Comparison of ENCODE assay signal across 9 mouse cellular contexts in the genomic region with DNA sequence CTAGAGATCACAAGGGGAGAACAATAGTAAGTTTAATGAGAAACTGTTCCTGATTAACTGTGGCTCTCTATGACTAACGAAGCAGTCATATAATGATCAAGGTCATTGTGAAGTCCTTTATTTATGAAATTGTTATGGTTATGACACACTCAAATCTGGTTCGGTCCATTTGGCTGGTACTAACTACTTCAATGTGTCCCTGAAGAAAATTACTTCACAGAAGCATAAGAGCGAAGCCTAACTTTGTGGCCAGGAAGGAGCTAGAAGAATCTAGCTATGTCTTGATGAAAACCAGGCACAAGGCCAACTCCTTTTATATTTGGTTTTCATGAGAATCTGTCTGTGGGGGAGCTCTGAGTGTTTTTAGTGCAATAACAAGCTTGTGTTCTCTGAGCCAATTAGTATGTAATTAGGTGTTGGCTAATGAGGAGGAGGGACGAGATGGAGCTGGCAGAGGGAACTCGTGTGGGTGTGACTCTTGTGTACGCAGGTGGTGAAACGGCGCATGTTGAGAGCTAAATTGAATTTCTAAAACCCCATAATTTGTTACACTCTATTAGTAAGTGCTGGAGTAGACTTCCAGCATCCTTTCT.
DNase-seq lines count a peak whose midpoint lies in the region; TF ChIP-seq lines count a peak whose summit lies in the region.
"Had no signal": no experiment of that assay in that cellular context is flagged by ENCODE, and none has a peak within 500 bp of the region (broad histone marks: within the 10 kb centered on the region; RNA-seq: fewer than 3 reads in every experiment).

No protein-coding gene starts in this region.

- H3K4me1 ChIP-seq in cerebellum, adult 2 months (ENCODE audit: control insufficient read depth, insufficient read depth, low read length): no peaks in the 10 kb centered on the region
- H3K4me1 ChIP-seq: lung, embryonic 15.5 days had no signal

- WGBS in cerebellum, adult 2 months: 45% methylated on average over 8 of the region's 8 CpGs

- no peak for TF ChIP-seq POLR2A in cerebellum, adult 2 months (IDR thresholded peaks at IDR 0.05; ENCODE audit: borderline replicate concordance, insufficient read depth, low read length)

- DNase-seq in cerebellum, postnatal 10 days: peak; percentile 11 to 21
- DNase-seq in cerebellum, adult 2 months: no peak
- DNase-seq in brain, adult 2 months (ENCODE audit: low read depth, low spot score): peak; percentile 87
- DNase-seq in hindlimb bud, embryonic 11.5 days (ENCODE audit: extremely low spot score, low read depth, low spot score): peak; percentile 22
- peak; percentile 1 for DNase-seq in left cerebral cortex, postnatal 4 days
- no peak for DNase-seq in adipocyte (ENCODE audit: low spot score)
- no peak for DNase-seq in kidney, adult 18-20 months
- DNase-seq in urinary bladder, adult 18-20 months (ENCODE audit: low spot score in 2 of 2): no peak

- no peaks in the 10 kb centered on the region for H3K27me3 ChIP-seq in cerebellum, adult 2 months (ENCODE audit: control insufficient read depth, insufficient read depth, low read length)
- H3K27me3 ChIP-seq: lung, embryonic 15.5 days had no signal

- H3K27ac ChIP-seq in cerebellum, adult 2 months (ENCODE audit: insufficient read depth, low read length): no peak overlapping the region
- H3K27ac ChIP-seq: lung, embryonic 15.5 days had no signal

- intact Hi-C loops in left cerebral cortex, postnatal 4 days (cut with DNase I): no loop called here

- no peak for TF ChIP-seq CTCF in cerebellum, adult 2 months (IDR thresholded peaks at IDR 0.05; ENCODE audit: borderline replicate concordance, insufficient read depth, low read depth, low read length)

- H3K4me3 ChIP-seq in cerebellum, adult 2 months (replicated peaks; ENCODE audit: insufficient read depth, low read depth, low read length): no peak overlapping the region
- H3K4me3 ChIP-seq: lung, embryonic 15.5 days had no signal

Comparison
In these comparisons a context has a peak if more than half of its experiments do, and no peak if none do; other contexts are left out.
1. DNase-seq: peak in cerebellum, postnatal 10 days (2 of 2), brain, adult 2 months (single experiment), hindlimb bud, embryonic 11.5 days (single experiment) and left cerebral cortex, postnatal 4 days (single experiment); none in cerebellum, adult 2 months (0 of 2), adipocyte (single experiment), kidney, adult 18-20 months (single experiment) and urinary bladder, adult 18-20 months (0 of 2).